Mouse (Mus musculus) A20 (cell line): ENCODE results near the gene Mex3d.

Source experiments
- DNase-seq: peaks from one replicate; pipeline ENCODE4 v3.0.0-alpha.2; 2011; ENCODE audit warnings: low read depth, low spot score

The Mex3d gene

GRCm38 (mm10) chr10:80387522-80387959 is at the start of gene Mex3d:
TSS of gene Mex3d (minus strand) at chr10:80387659.
- peak; percentile 91 for DNase-seq

GRCm38 (mm10) chr10:80436276-80436675 is 48.8 kb upstream of the Mex3d start:
- peak; percentile 54 for DNase-seq

GRCm38 (mm10) chr10:80435764-80436163 is 48.3 kb upstream of the Mex3d start:
- peak; percentile 62 for DNase-seq

- peak; percentile 37 for DNase-seq
Measured at GRCm38 (mm10) chr10:80434823-80435222, 47.4 kb upstream of the Mex3d start.

- DNase-seq: no peak
Measured at GRCm38 (mm10) chr10:80434233-80434592, 46.8 kb upstream of the Mex3d start.

- peak; percentile 99 for DNase-seq
Measured at GRCm38 (mm10) chr10:80433513-80434232, 46.2 kb upstream of the Mex3d start, which contains the start of gene Tcf3. TSS of gene Tcf3 (minus strand) at chr10:80433647.

- peak; percentile 67 for DNase-seq
Measured at GRCm38 (mm10) chr10:80432936-80433512, 45.6 kb upstream of the Mex3d start.

- DNase-seq: no peak
Measured at GRCm38 (mm10) chr10:80432387-80432785, 44.9 kb upstream of the Mex3d start.

- DNase-seq: peak; percentile 78
Measured at GRCm38 (mm10) chr10:80431570-80432386, 44.3 kb upstream of the Mex3d start.

- peak; percentile 72 for DNase-seq
Measured at GRCm38 (mm10) chr10:80430375-80430980, 43.0 kb upstream of the Mex3d start.

- DNase-seq: peak; percentile 89
Measured at GRCm38 (mm10) chr10:80429800-80430199, 42.3 kb upstream of the Mex3d start.

- no peak for DNase-seq
Measured at GRCm38 (mm10) chr10:80425041-80425440, 37.6 kb upstream of the Mex3d start.

GRCm38 (mm10) chr10:80423562-80423961 is 36.1 kb upstream of the Mex3d start:
- DNase-seq: peak; percentile 76

GRCm38 (mm10) chr10:80421651-80422472 is 34.4 kb upstream of the Mex3d start:
- DNase-seq: no peak

- no peak for DNase-seq
Measured at GRCm38 (mm10) chr10:80421208-80421607, 33.7 kb upstream of the Mex3d start.

GRCm38 (mm10) chr10:80420729-80421128 is 33.3 kb upstream of the Mex3d start:
- no peak for DNase-seq

GRCm38 (mm10) chr10:80419419-80419818 is 32.0 kb upstream of the Mex3d start:
- DNase-seq: no peak

- DNase-seq: peak; percentile 18
Measured at GRCm38 (mm10) chr10:80418311-80418710, 30.9 kb upstream of the Mex3d start.

GRCm38 (mm10) chr10:80417841-80418240 is 30.4 kb upstream of the Mex3d start:
- no peak for DNase-seq

- DNase-seq: no peak
Measured at GRCm38 (mm10) chr10:80417371-80417770, 29.9 kb upstream of the Mex3d start.

- no peak for DNase-seq
Measured at GRCm38 (mm10) chr10:80415566-80415965, 28.1 kb upstream of the Mex3d start.
